Mouse (Mus musculus) E14TG2a.4 (cell line): Measurements from ENCODE around the gene Zfp335.
"Not testable (repeated sequence)": the region's sequence is repeated elsewhere in the genome, so short reads cannot be mapped to it uniquely, and the experiment has no call there.

ENCODE experiments used
- H3K27me3 ChIP-seq: 2 replicates; pipeline ENCODE4 v1.6.1; 2014; ENCODE audit warnings: low read length, control low read depth; ENCODE audit not compliant: insufficient read depth
- H3K36me3 ChIP-seq: 2 replicates; pipeline ENCODE4 v1.6.1; 2014; ENCODE audit warnings: low read length, control low read depth; ENCODE audit not compliant: insufficient read depth
- H3K4me1 ChIP-seq: replicated peaks from 2 replicates; pipeline ENCODE4 v1.6.1; 2014; ENCODE audit warnings: low read depth, low read length, control low read depth
- H3K4me3 ChIP-seq: replicated peaks from 2 replicates; pipeline ENCODE4 v1.5.1; 2014; ENCODE audit warnings: mild to moderate bottlenecking, low read length
- H3K9me3 ChIP-seq: 2 replicates; pipeline ENCODE4 v1.6.1; 2014; ENCODE audit warnings: low read length, control low read depth
- CTCF ChIP-seq: conservative IDR thresholded peaks from 2 replicates; pipeline ENCODE4 v1.5.1; 2014; ENCODE audit warnings: low read length
- NANOG ChIP-seq: IDR thresholded peaks from 2 replicates; pipeline ENCODE4 v1.6.1; 2014; ENCODE audit warnings: borderline replicate concordance, low read length, mixed read lengths
- POU5F1 ChIP-seq: IDR thresholded peaks from 2 replicates; pipeline ENCODE4 v1.6.1; 2014; ENCODE audit warnings: low read length, borderline replicate concordance

Gene Zfp335

DNA sequence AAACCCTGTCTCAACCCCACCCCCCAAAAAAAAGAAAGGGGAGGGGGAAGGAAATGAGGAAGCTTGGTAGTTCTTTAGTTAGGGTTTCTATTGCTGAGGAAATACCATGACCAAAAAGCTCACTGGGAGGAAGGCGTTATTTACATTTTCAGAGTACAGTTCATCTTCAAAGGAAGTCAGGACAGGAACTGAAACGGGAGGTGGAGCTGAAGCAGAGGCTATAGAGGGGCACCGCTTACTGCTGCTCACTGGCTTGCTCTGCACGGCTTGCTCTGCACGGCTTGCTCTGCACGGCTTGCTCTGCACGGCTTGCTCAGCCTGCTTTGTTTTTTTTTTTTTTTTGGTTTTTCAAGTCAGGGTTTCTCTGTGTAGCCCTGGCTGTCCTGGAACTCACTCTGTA, 43.1 kb downstream of the Zfp335 start:
- H3K27me3 ChIP-seq = no peaks in the 10 kb centered on the region
- TF ChIP-seq CTCF = no peak
- no peak for TF ChIP-seq NANOG
- no peak for TF ChIP-seq POU5F1
- H3K9me3 ChIP-seq = peaks cover 4% of the 10 kb centered on the region; the same call in 1 of the 2 replicates
- H3K4me1 ChIP-seq = peaks cover 84% of the 10 kb centered on the region
- no peak overlapping the region for H3K4me3 ChIP-seq
- no peaks in the 10 kb centered on the region for H3K36me3 ChIP-seq

DNA sequence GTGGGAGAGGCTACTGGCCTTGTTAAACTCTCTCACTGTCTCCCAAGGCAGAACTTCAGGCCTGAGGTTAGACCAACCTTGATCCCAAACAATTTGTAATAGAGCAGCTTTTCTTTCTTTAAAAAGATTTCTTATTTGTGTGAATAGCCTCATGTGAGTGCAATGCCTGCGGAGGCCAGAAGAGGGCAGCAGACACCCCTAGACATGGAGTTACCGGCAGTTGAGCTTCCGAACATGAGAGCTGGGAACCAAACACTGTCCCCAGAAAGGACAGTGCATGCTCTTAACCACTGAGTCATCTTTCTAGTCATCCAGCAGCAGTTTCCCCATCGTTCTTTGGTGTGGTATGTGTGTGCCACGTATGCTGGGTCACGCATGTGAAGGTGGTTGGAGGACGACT, 44.0 kb downstream of the Zfp335 start:
- H3K4me3 ChIP-seq = peak overlapping the region; percentile 62
- H3K4me1 ChIP-seq = peaks cover 80% of the 10 kb centered on the region
- no peaks in the 10 kb centered on the region for H3K27me3 ChIP-seq
- H3K9me3 ChIP-seq = peaks cover 8% of the 10 kb centered on the region
- TF ChIP-seq CTCF (peak; percentile 92), POU5F1 (no peak), NANOG (no peak)
- H3K36me3 ChIP-seq = no peaks in the 10 kb centered on the region

DNA sequence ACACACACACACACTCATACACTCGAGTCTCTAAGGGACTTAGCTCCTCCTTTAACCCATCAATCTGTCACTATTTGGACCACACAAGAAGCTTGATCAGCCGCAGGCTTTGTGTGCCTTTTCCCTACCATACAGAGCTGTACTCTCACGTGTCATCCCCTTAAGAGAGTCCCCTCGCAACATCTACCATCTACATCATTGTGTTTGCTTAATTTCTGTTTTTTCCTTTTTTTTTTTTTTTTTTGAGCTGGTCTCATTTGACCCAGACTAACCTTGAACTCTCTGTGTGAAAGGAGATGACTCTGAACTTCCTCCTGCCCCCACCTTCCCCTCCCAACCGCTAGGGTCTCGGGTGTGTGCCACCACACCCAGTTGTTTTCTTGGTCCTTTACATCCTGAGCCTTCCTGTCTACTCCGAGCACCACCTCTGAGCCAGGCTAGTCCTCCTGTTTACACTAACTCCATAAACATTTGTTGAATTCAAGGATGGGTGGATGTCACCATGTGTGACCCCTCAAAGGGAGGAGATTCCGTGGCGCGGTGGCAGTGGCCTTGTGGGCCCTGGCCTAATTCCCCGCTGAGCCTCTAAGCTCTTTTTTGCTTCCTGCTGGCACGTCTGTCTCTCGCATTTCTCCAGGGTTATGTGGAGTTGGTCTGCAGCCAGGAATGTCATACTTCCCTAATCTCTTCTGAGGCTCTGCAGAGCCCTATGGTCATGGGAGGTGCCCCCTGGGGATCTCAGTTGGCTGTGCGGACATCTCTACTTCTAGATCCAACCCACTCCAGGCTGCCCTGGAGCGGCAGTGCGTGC, 44.6 kb downstream of the Zfp335 start:
- peaks cover 8% of the 10 kb centered on the region for H3K9me3 ChIP-seq
- H3K36me3 ChIP-seq = no peaks in the 10 kb centered on the region
- H3K27me3 ChIP-seq = no peaks in the 10 kb centered on the region
- H3K4me1 ChIP-seq = peaks cover 80% of the 10 kb centered on the region
- TF ChIP-seq POU5F1 (no peak), NANOG (peak; percentile 47; the same call in 1 of the 2 replicates), CTCF (no peak)
- peak overlapping the region; percentile 62 for H3K4me3 ChIP-seq

DNA sequence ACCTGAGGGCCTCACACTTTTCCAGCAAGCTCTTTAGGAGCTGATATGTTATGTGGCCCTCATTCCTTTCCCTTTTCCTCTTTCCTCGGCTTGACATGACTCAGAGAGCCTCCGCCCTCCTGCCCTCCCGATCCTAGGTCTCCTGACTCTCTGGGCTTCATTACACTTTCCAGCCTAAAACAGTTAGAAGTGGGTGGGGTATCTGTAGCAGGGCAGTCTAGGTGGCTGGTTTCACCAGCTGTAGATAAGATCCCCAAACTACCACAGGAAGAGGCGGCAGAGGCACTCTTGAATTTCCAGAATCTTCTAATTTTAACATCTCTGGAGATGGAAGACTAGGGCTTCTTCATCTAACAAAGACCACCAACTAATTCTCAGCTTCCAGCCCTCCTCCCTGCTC, 47.0 kb downstream of the Zfp335 start:
- Histone ChIP-seq H3K36me3 (no peaks in the 10 kb centered on the region), H3K4me1 (peaks cover 86% of the 10 kb centered on the region), H3K4me3 (no peak overlapping the region), H3K9me3 (peaks cover 8% of the 10 kb centered on the region), H3K27me3 (no peaks in the 10 kb centered on the region)
- no peak for TF ChIP-seq POU5F1
- TF ChIP-seq NANOG = no peak
- no peak for TF ChIP-seq CTCF

DNA sequence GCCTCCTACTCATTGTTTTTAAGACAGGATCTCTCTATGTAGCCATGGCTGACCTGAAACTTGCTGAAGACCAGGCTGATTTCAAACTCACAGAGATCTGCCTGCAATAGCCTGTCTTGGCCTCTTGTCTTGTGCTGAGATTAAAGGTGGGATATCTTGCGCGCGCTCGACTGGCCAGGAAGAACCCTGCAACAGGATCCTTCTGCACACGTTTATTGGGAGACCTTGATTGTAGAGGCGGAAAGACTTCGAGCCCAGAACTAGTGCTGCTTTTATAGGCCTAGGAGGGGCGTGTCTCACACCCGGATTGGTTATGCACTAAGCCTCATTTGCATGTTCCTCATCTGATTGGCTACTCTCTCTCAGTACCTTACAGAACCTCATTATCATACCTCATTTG, 48.1 kb downstream of the Zfp335 start:
- H3K36me3 ChIP-seq, H3K27me3 ChIP-seq, H3K4me3 ChIP-seq, H3K9me3 ChIP-seq: not testable (repeated sequence)
- peaks cover 85% of the 10 kb centered on the region for H3K4me1 ChIP-seq

DNA sequence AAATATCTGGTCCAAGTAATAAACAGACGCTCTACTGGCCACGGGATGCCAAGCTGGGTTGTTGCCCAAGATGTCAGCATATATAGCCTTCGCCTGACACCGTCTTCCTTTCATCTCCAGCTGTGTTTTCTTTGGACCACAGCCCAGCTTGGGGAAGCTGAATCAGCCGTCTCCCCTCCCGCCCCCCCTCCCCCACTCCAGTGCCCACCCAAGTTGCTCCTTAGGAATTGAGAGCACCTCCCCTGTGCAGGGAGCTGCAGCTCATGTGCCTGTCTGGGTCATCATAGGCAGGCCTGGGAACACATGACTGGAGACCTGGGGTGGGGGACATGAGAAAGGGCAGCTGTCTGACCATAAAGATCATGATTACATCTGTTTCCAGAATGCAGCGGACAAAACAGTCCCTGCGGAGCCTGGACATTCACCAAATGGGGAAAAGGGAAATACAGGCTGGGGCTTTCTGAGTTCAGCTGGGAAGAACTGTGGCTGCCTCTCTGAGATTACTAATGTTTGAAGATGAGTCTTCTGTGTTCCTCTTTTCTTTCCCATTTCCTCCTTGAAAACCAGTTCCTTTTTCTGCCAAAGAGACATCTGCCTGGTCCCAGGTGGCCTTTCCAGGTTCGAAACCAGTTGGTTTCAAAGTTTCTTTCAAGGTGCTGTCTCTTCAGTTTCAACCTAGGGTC, 49.2 kb downstream of the Zfp335 start:
- TF ChIP-seq POU5F1 (no peak), NANOG (no peak), CTCF (no peak)
- H3K27me3 ChIP-seq = no peaks in the 10 kb centered on the region
- peaks cover 84% of the 10 kb centered on the region for H3K4me1 ChIP-seq
- H3K4me3 ChIP-seq = peak overlapping the region; percentile 52
- no peaks in the 10 kb centered on the region for H3K36me3 ChIP-seq
- H3K9me3 ChIP-seq = peaks cover 4% of the 10 kb centered on the region

DNA sequence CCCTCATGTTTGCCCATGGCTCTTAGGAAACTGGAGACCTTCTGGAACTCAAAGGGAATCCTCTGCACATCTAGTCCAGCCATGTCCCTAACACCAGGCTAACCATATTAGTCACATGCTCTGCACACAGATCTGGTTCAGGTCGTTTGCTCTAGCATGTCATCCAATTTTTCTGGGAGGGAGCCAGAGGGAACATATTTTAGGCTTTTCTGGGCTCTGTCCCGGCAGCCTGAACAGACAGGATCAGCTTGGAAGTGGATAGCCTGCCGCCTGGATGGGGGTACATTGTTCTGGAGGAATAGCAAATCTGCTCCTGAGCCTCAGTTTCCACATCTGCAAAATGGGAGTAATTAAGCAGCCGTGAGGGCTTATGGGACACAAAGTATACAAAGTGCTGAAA, 50.5 kb downstream of the Zfp335 start:
- Histone ChIP-seq H3K27me3 (no peaks in the 10 kb centered on the region), H3K4me3 (0 out of 2 replicates have a peak overlapping the region, but pooled peaks have one; percentile 52), H3K4me1 (peaks cover 77% of the 10 kb centered on the region), H3K9me3 (peaks cover 4% of the 10 kb centered on the region), H3K36me3 (no peaks in the 10 kb centered on the region)
- no peak for TF ChIP-seq CTCF
- no peak for TF ChIP-seq NANOG
- no peak for TF ChIP-seq POU5F1

DNA sequence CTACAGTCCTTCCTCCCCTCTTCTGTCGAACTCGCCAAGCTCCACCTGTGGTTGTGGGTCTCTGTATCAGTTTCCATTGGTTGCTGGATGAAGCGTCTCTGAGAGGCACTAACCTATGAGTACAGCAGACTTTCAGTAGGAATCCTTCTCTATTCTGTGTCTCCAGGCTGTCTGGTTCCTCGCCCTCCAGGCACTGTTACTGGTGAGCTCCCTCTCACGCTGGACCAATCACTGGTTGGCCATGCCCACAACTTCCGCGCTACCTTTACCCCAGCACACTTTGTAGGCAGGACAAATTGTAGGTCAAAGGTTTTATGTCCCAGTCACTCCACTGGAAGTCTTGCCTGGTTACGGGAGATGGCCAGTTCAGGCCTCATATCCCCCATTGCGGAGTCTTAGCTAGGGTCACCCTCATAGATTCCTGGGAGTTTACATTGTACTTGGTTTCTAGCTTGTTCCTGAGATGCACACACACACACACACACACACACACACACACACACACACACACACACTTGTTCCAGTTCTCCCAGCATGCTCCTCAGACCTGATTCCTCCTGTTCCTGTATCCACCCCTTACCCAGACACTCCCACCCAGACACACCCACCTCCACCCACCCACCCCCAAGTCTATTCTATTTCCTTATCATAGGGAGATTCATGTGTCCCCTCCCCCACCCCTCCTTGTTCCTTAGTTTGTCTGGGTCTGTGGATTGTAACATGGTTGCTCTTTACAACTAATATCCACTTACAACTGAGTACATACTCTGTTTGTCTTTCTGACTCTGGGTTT, 51.7 kb downstream of the Zfp335 start:
- TF ChIP-seq CTCF = no peak
- TF ChIP-seq NANOG = no peak
- TF ChIP-seq POU5F1 = no peak
- Histone ChIP-seq H3K36me3 (peaks cover 7% of the 10 kb centered on the region), H3K27me3 (no peaks in the 10 kb centered on the region), H3K4me1 (peaks cover 79% of the 10 kb centered on the region), H3K9me3 (peaks cover 4% of the 10 kb centered on the region), H3K4me3 (peak overlapping the region; percentile 60)
